Mouse (Mus musculus): ENCODE measurements around the gene Cabcoco1. TPM values are rescaled to one million over a fixed set of nuclear protein-coding genes. Genes with fewer than 3 reads are reported as not detected.

The Cabcoco1 gene
- total and polyA plus RNA-seq, 3 experiments = not detected

DNA sequence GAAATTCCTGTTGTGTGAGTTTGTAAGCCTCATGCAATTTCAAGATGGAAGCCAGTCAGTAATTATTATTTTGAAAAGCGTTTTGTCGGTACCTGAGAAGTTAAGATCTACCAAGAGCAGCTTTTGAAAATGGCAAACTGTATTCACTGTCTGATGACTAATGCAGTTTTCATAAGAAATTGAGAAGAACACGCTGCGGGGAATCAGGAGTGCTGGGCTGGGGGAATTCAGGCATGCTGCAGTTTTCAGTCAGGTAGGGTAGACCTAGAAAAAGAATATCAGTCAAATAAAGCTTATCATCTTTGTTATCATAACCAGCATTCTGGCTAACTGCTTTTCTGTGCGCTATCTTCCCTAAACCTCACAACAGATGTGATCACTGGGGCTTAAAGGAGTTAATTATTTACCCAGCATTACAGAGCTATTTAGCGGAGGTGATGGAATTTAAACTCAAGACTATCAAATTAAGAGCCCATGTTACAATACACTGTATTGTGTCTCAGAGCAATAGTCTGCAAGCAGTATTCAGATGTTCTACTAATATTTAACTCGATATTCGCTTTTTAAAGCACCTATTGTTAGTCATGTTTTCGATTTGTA is 9.1 kb upstream of the Cabcoco1 start:
- H3K4me3 ChIP-seq (ENCODE audit: low read depth, low read length) = no peak overlapping the region
- no peaks in the 10 kb centered on the region for H3K4me1 ChIP-seq (ENCODE audit: insufficient read depth, low read depth, low read length)
- ATAC-seq (ENCODE audit: extremely low read depth, insufficient number of reproducible peaks, low FRiP score, poor library complexity, severe bottlenecking) (no peak), DNase-seq (ENCODE audit: low spot score) (no peak)
- peaks cover 45% of the 10 kb centered on the region for H3K9me3 ChIP-seq (replicated peaks)
- no peaks in the 10 kb centered on the region for H3K27me3 ChIP-seq (ENCODE audit: insufficient read depth, low read length)
- H3K36me3 ChIP-seq (replicated peaks) = no peaks in the 10 kb centered on the region
- TF ChIP-seq GATA1 (IDR thresholded peaks at IDR 0.05; ENCODE audit: borderline replicate concordance, low read length) (no peak), GATA2 (IDR thresholded peaks at IDR 0.05; ENCODE audit: borderline replicate concordance, low read depth, low read length) (no peak), TAL1 (conservative IDR thresholded peaks at IDR 0.05; ENCODE audit: low read depth, low read length) (no peak), POLR2AphosphoS5 (IDR thresholded peaks at IDR 0.05; ENCODE audit: insufficient replicate concordance, low read depth, low read length) (no peak), CTCF (IDR thresholded peaks at IDR 0.05; ENCODE audit: low read depth, low read length) (no peak)

DNA sequence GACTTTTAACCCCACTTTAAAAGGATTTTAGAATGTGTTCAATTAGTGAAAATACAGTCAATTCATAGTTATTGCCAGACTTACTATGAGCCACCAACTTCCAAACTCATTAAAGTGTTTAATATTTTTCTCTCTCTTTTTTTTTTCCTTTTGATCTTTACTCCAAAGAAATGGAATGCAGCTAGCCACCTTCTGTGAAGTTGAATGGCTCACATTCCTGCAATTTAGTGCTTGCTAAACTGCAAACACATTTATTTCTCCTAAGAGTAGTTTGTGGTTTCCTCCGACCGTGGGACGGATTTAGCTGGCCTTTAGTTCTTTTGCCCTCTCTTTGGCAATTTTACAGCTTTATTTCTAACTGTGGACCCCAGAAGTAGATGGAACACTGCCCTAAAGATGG is 1.4 kb upstream of the Cabcoco1 start:
- Histone ChIP-seq H3K9me3 (replicated peaks) (peaks cover 50% of the 10 kb centered on the region), H3K4me1 (ENCODE audit: insufficient read depth, low read depth, low read length) (no peaks in the 10 kb centered on the region), H3K36me3 (replicated peaks) (no peaks in the 10 kb centered on the region), H3K27me3 (ENCODE audit: insufficient read depth, low read length) (no peaks in the 10 kb centered on the region), H3K4me3 (ENCODE audit: low read depth, low read length) (no peak overlapping the region)
- DNase-seq (ENCODE audit: low spot score) = no peak
- ATAC-seq (ENCODE audit: extremely low read depth, insufficient number of reproducible peaks, low FRiP score, poor library complexity, severe bottlenecking) = no peak
- TF ChIP-seq GATA1 (IDR thresholded peaks at IDR 0.05; ENCODE audit: borderline replicate concordance, low read length) (no peak), POLR2AphosphoS5 (IDR thresholded peaks at IDR 0.05; ENCODE audit: insufficient replicate concordance, low read depth, low read length) (no peak), TAL1 (conservative IDR thresholded peaks at IDR 0.05; ENCODE audit: low read depth, low read length) (no peak), CTCF (IDR thresholded peaks at IDR 0.05; ENCODE audit: low read depth, low read length) (no peak), GATA2 (IDR thresholded peaks at IDR 0.05; ENCODE audit: borderline replicate concordance, low read depth, low read length) (no peak)

DNA sequence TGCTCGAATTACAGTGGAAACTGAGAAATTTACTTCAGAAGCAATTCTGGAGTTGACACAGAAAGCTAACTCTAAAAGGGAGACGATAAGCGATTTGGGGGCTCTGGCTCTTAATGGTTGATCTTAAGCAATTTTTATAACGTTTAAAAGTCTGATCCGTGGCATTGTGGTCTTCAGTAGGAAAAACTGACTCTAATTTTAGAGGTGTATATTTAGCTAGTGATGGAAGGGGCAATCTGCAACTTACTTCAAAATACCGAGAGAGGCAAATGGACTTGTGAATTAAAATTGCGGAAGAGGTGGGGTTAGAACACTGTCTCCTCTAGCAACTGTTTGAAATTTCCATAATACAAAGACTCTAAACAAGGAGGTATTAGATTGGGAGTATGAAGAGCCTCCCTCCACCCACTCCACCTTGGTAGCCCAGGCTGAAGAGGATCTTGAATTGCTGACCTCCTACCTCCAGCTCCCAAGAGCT is 286 bp upstream of the Cabcoco1 start:
- no peak for DNase-seq (ENCODE audit: low spot score)
- TF ChIP-seq TAL1 (conservative IDR thresholded peaks at IDR 0.05; ENCODE audit: low read depth, low read length) = no peak
- TF ChIP-seq CTCF (IDR thresholded peaks at IDR 0.05; ENCODE audit: low read depth, low read length) = no peak
- no peak for TF ChIP-seq GATA2 (IDR thresholded peaks at IDR 0.05; ENCODE audit: borderline replicate concordance, low read depth, low read length)
- TF ChIP-seq GATA1 (IDR thresholded peaks at IDR 0.05; ENCODE audit: borderline replicate concordance, low read length) = no peak
- TF ChIP-seq POLR2AphosphoS5 (IDR thresholded peaks at IDR 0.05; ENCODE audit: insufficient replicate concordance, low read depth, low read length) = no peak
- no peak overlapping the region for H3K4me3 ChIP-seq (ENCODE audit: low read depth, low read length)
- no peaks in the 10 kb centered on the region for H3K36me3 ChIP-seq (replicated peaks)
- H3K27me3 ChIP-seq (ENCODE audit: insufficient read depth, low read length) = no peaks in the 10 kb centered on the region
- no peaks in the 10 kb centered on the region for H3K4me1 ChIP-seq (ENCODE audit: insufficient read depth, low read depth, low read length)
- peaks cover 43% of the 10 kb centered on the region for H3K9me3 ChIP-seq (replicated peaks)
- ATAC-seq (ENCODE audit: extremely low read depth, insufficient number of reproducible peaks, low FRiP score, poor library complexity, severe bottlenecking) = no peak

DNA sequence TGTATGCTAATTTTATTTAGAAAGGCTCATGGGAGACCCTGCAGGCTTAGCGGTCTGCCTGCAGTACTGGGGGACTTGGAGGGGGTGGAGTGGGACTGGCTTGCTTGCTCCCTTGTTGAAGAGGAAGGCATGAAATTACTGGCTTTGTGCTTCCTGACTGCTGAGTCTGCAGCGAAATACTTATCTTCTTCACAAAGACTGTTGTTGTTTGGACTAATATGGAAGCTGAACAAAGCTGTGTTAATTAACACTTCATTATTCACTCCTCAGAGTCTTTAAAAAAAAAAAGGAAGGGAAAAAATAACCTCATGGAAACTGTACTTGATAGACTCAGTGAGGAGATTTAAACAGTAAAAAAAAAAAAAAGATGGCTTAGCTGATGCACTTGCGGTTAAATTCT is 1.1 kb downstream of the Cabcoco1 start:
- H3K4me1 ChIP-seq (ENCODE audit: insufficient read depth, low read depth, low read length) = no peaks in the 10 kb centered on the region
- peaks cover 37% of the 10 kb centered on the region for H3K9me3 ChIP-seq (replicated peaks)
- no peaks in the 10 kb centered on the region for H3K36me3 ChIP-seq (replicated peaks)
- ATAC-seq (ENCODE audit: extremely low read depth, insufficient number of reproducible peaks, low FRiP score, poor library complexity, severe bottlenecking) (no peak), DNase-seq (ENCODE audit: low spot score) (no peak)
- no peak for TF ChIP-seq GATA1 (IDR thresholded peaks at IDR 0.05; ENCODE audit: borderline replicate concordance, low read length)
- TF ChIP-seq GATA2 (IDR thresholded peaks at IDR 0.05; ENCODE audit: borderline replicate concordance, low read depth, low read length) = no peak
- no peak for TF ChIP-seq TAL1 (conservative IDR thresholded peaks at IDR 0.05; ENCODE audit: low read depth, low read length)
- no peak for TF ChIP-seq POLR2AphosphoS5 (IDR thresholded peaks at IDR 0.05; ENCODE audit: insufficient replicate concordance, low read depth, low read length)
- TF ChIP-seq CTCF (IDR thresholded peaks at IDR 0.05; ENCODE audit: low read depth, low read length) = no peak
- no peak overlapping the region for H3K4me3 ChIP-seq (ENCODE audit: low read depth, low read length)
- H3K27me3 ChIP-seq (ENCODE audit: insufficient read depth, low read length) = no peaks in the 10 kb centered on the region

DNA sequence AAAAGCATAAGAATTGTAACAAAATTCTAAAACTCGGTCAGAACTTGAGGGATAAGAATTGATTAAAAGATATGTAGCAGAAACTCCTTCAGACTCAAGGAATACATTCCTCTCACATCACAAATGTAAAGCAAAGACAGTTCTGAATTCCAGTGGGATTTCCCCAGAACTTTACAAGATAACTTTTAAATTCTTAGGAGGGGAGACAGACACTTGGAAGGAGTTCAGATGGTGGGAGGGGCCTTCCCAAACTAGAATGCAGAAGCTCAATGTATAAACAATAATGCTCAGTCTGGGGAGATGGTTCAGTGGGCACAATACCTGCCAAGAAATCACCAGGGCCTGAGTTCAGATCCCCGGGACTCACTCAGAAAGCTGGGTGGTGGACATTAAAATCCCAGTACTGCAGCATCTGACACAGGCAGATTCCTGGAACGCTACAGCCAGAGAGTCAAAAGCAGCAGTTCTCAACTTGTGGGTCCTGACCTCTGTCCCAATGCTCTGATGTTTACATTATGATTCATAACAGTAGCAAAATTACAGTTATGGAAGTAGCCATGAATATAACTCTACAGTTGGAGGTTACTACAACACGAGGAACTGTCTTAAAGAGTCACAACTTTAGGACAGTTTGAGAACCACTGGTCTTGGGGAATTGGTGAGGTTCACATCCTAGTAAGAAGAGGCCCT is 4.3 kb downstream of the Cabcoco1 start:
- Histone ChIP-seq H3K4me3 (ENCODE audit: low read depth, low read length) (no peak overlapping the region), H3K36me3 (replicated peaks) (no peaks in the 10 kb centered on the region), H3K27me3 (ENCODE audit: insufficient read depth, low read length) (no peaks in the 10 kb centered on the region), H3K9me3 (replicated peaks) (peaks cover 43% of the 10 kb centered on the region), H3K4me1 (ENCODE audit: insufficient read depth, low read depth, low read length) (no peaks in the 10 kb centered on the region)
- ATAC-seq (ENCODE audit: extremely low read depth, insufficient number of reproducible peaks, low FRiP score, poor library complexity, severe bottlenecking) = no peak
- no peak for TF ChIP-seq POLR2AphosphoS5 (IDR thresholded peaks at IDR 0.05; ENCODE audit: insufficient replicate concordance, low read depth, low read length)
- no peak for TF ChIP-seq GATA1 (IDR thresholded peaks at IDR 0.05; ENCODE audit: borderline replicate concordance, low read length)
- no peak for TF ChIP-seq TAL1 (conservative IDR thresholded peaks at IDR 0.05; ENCODE audit: low read depth, low read length)
- TF ChIP-seq CTCF (IDR thresholded peaks at IDR 0.05; ENCODE audit: low read depth, low read length) = no peak
- no peak for TF ChIP-seq GATA2 (IDR thresholded peaks at IDR 0.05; ENCODE audit: borderline replicate concordance, low read depth, low read length)
- no peak for DNase-seq (ENCODE audit: low spot score)

DNA sequence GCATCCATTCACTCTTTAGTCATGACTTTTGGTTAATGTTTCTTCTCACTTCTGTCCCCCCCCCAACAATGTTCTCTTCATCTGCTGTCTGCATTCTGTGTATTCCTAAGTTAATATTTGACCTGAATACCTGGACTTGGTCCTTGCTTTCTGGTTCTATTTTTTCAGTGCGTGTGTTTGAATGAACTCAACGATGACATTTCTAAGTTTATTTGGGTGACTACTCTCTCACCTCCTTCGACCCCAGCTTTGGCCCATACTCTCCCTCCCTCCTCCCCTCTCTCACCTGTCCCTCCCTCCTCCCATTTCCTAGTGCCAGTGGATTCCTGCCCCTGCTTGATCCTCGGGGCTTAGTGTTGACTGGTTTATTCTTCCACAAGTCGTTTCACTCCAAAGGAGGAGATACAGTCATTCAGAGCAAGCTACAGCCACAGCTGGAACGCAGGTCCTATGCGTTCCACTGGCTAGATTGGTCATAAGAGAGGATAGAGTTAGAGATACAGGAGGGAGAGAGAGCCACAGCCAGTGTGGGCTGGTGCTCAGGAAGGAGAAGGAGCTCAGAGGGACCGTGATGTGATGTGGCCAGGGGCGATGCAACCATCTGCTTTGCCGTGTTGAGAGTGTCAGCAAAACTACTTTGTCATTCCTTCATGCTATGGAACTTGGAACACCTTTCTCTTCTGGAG is 12.2 kb downstream of the Cabcoco1 start:
- Histone ChIP-seq H3K4me3 (ENCODE audit: low read depth, low read length) (no peak overlapping the region), H3K9me3 (replicated peaks) (peaks cover 44% of the 10 kb centered on the region), H3K27me3 (ENCODE audit: insufficient read depth, low read length) (no peaks in the 10 kb centered on the region), H3K4me1 (ENCODE audit: insufficient read depth, low read depth, low read length) (no peaks in the 10 kb centered on the region), H3K36me3 (replicated peaks) (no peaks in the 10 kb centered on the region)
- DNase-seq (ENCODE audit: low spot score) (no peak), ATAC-seq (ENCODE audit: extremely low read depth, insufficient number of reproducible peaks, low FRiP score, poor library complexity, severe bottlenecking) (no peak)
- no peak for TF ChIP-seq CTCF (IDR thresholded peaks at IDR 0.05; ENCODE audit: low read depth, low read length)

Data from G1E (cell line).